Mouse (Mus musculus) embryonic fibroblast, embryonic 13.5 days (primary cell): ENCODE data around the gene Klc3. TPM values are rescaled to one million over a fixed set of nuclear protein-coding genes. Genes with fewer than 3 reads are reported as not detected.

Experiments used
- H3K27ac ChIP-seq: 2 replicates; pipeline ENCODE4 v1.5.1; 2012; ENCODE audit warnings: low read length, control low read depth, inconsistent platforms; ENCODE audit not compliant: insufficient read depth
- H3K4me1 ChIP-seq: 2 replicates; pipeline ENCODE4 v1.6.1; 2011; ENCODE audit warnings: low read length; ENCODE audit not compliant: control insufficient read depth, insufficient read depth
- H3K4me3 ChIP-seq: 2 replicates; pipeline ENCODE4 v1.5.1; 2011; ENCODE audit warnings: mild to moderate bottlenecking, control low read depth, low read length; ENCODE audit not compliant: insufficient read depth
- CTCF ChIP-seq: IDR thresholded peaks from 2 replicates; pipeline ENCODE4 v1.5.1; 2011; ENCODE audit warnings: mild to moderate bottlenecking, control low read depth, low read length, moderate library complexity, borderline replicate concordance; ENCODE audit not compliant: insufficient read depth
- POLR2A ChIP-seq: IDR thresholded peaks from 2 replicates; pipeline ENCODE4 v1.6.1; 2011; ENCODE audit warnings: low read depth, mild to moderate bottlenecking, control low read depth, low read length, moderate library complexity
- polyA plus RNA-seq: library from polyadenylated mRNA; stranded (reverse); fragments of >200 nt; gene quantifications from 2 replicates; pipeline ENCODE4 v1.2.4, GENCODE M21; 2011; ENCODE audit warnings: low read depth; ENCODE audit not compliant: missing spikeins, insufficient read length

Klc3 gene
- 5.3 and 6.3 TPM in 2 replicates for polyA plus RNA-seq

GRCm38 (mm10) chr7:19403731-19404296 lies at the start of gene Klc3:
Klc3 (minus strand) TSS chr7:19404104.
- TF ChIP-seq POLR2A, result no peak
- H3K4me3 ChIP-seq, result peak within 1 kb of the TSS; percentile 46
- H3K4me1 ChIP-seq, result 0 out of 2 replicates have a peak, but pooled peaks cover 2% of the 10 kb centered on the region
- H3K27ac ChIP-seq, result no peak within 1 kb of the TSS

DNA sequence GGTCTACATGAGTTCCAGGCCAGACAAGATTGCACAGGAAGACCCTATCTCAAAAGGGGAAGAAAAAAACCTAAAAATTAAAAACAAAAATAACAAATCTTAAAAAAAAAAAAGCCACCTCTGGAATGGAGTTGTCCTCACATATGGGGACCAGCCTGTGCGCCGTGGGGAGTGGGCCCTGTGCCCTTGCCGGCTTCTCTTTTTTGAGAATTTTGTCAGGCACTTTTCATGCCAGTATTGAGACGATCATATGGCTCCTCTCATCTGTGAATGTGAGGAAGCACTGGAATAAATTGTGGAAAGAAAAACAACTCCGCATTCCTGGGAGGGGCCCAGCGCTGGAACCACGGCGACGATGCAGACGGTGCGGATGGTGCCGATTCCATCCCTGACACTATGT lies 45.3 kb upstream of the Klc3 start:
- no peaks in the 10 kb centered on the region for H3K4me1 ChIP-seq
- H3K27ac ChIP-seq, result no peak overlapping the region
- no peak overlapping the region for H3K4me3 ChIP-seq
- TF ChIP-seq POLR2A (no peak), CTCF (no peak)

- H3K4me1 ChIP-seq, result no peaks in the 10 kb centered on the region
- no peak overlapping the region for H3K4me3 ChIP-seq
These were observed 43.8 kb upstream of the Klc3 start for GRCm38 (mm10) chr7:19447689-19448088.

DNA sequence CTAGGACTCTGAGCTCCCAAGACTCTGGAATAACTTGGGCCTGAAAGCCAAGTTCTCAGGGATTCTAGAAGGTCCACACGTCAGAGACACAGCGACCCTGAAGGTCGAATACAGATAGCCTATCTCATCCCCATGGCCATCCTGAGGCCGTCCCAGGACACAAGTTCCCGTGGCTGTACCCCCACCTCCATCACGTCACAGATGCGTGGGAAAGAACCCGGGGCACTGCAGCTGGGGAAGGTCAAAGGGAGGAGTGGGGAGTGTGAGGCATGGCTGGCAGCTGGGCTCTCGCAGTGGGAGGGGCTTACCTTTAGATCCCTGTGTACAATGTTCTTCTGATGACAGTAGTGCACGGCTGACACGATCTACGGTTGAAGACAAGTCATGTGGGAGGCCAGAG lies 40.9 kb upstream of the Klc3 start:
- Histone ChIP-seq H3K4me3 (no peak overlapping the region), H3K27ac (no peak overlapping the region), H3K4me1 (no peaks in the 10 kb centered on the region)
- TF ChIP-seq CTCF, result no peak
- TF ChIP-seq POLR2A, result no peak

More at GRCm38 (mm10) chr7:19447689-19448088, 43.8 kb upstream of the Klc3 start:
- no peak overlapping the region for H3K27ac ChIP-seq
- TF ChIP-seq CTCF, result no peak

DNA sequence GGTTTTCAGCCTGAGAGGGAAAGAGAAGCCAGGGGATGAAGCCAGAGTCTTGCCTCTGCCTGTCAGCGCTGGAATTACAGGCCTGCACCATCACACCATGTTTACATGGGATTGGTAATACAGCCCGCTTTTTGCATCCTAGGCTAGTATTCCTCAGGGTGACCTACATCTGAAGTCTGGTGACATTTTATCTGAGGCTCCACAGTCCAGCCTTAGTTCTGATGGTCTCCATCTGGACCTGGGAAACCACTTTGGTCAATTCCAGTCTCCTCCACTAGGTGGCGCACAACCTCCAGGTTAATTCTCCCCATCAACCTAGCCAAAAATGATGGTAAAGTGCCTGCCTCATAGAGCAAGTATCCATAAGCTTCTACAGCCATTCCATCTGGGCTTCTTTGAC lies 39.4 kb upstream of the Klc3 start:
- Histone ChIP-seq H3K4me1 (no peaks in the 10 kb centered on the region), H3K4me3 (no peak overlapping the region), H3K27ac (no peak overlapping the region)
- TF ChIP-seq CTCF (peak; percentile 47; the same call in 1 of the 2 replicates), POLR2A (no peak)

GRCm38 (mm10) chr7:19441448-19442091 lies 37.7 kb upstream of the Klc3 start:
- Histone ChIP-seq H3K4me3 (no peak overlapping the region), H3K4me1 (no peaks in the 10 kb centered on the region), H3K27ac (no peak overlapping the region)
- TF ChIP-seq POLR2A, result no peak
- no peak for TF ChIP-seq CTCF

DNA sequence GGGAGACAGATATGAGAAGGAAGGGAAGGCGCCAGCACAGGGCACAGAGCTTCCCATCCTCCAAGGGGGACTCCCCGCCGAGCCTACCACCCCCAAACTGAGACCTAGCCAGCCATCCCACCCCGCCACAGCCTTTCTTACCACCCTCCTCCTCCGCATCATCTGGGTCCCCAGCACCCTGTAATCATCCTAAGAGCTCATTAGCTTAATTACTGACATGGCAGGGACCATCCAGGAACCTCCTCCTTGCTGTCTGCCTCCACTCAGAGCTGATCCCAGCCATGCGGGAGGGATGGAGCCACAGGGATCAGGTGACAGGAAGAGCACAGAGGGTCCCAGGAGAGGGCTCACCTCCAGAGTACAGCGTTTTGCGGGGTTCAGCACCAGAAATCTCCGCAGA lies 33.1 kb upstream of the Klc3 start:
- no peaks in the 10 kb centered on the region for H3K4me1 ChIP-seq
- TF ChIP-seq CTCF, result no peak
- no peak for TF ChIP-seq POLR2A
- H3K27ac ChIP-seq, result no peak overlapping the region
- H3K4me3 ChIP-seq, result no peak overlapping the region

DNA sequence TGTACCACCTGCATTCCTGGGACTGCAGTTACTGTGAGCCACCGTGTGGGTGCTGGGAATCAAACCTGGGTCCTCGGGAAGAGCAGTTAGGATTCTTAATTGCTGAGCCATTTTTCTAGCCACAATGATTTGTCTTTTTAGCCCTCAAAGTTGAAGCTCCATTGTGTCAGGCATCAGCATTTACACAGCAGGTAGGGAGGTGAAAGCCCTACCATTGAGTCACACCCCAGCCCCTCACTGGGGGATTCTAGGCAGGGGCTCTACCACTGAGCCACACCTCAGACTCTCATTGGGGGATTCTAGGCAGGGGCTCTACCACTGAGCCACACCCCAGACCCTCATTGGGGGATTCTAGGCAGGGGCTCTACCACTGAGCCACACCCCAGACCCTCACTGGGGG lies 32.4 kb upstream of the Klc3 start:
- no peak for TF ChIP-seq CTCF
- TF ChIP-seq POLR2A, result no peak
- Histone ChIP-seq H3K4me3 (no peak overlapping the region), H3K4me1 (no peaks in the 10 kb centered on the region), H3K27ac (no peak overlapping the region)

DNA sequence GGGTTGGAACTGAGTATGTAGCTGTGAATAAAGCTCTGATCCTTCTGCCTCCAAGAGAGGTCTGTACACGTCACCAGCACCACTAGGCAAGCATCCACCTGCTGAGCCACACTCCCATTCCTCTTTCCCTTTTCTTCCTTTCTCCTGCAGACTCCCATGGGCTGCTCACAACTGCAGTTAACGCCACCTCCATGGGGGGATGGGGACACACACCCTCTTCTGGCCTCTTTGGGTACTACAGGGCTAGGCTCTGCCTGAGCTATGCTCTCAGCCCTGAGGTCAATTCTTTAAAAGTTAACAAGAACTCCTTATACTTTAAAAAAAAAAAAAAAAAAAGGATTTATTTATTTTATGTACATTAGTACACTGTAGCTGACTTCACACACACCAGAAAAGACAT lies 28.6 kb upstream of the Klc3 start:
- no peaks in the 10 kb centered on the region for H3K4me1 ChIP-seq
- no peak overlapping the region for H3K27ac ChIP-seq
- TF ChIP-seq POLR2A (no peak), CTCF (no peak)
- no peak overlapping the region for H3K4me3 ChIP-seq

GRCm38 (mm10) chr7:19430402-19430801 lies 26.5 kb upstream of the Klc3 start:
- H3K4me1 ChIP-seq, result no peaks in the 10 kb centered on the region
- no peak overlapping the region for H3K27ac ChIP-seq
- no peak overlapping the region for H3K4me3 ChIP-seq
- TF ChIP-seq POLR2A (no peak), CTCF (no peak)

- Histone ChIP-seq H3K4me3 (no peak overlapping the region), H3K27ac (no peak overlapping the region), H3K4me1 (no peaks in the 10 kb centered on the region)
- no peak for TF ChIP-seq POLR2A
- no peak for TF ChIP-seq CTCF
These were observed 25.8 kb upstream of the Klc3 start for GRCm38 (mm10) chr7:19429726-19430125.
